Mouse (Mus musculus) kidney, postnatal 0 days (tissue): ENCODE measurements around the gene Cdk11b. TPM values are rescaled to one million over a fixed set of nuclear protein-coding genes. Genes with fewer than 3 reads are reported as not detected.

Source experiments
- ATAC-seq: fragments of 200-750 bp; cut with Nextera tagmentation; replicated peaks from 2 replicates; pipeline ENCODE4 v1.8.0; 2017; ENCODE audit warnings: low read depth, moderate number of reproducible peaks, moderate TSS enrichment, moderate library complexity; ENCODE audit not compliant: low FRiP score
- DNase-seq: peaks from one replicate; pipeline ENCODE4 v3.0.0-alpha.2; 2016; ENCODE audit warnings: low spot score
- H3K27ac ChIP-seq: fragments of 300-500 bp; sonication (generic); 2 replicates; pipeline ENCODE4 v1.5.1; 2014; ENCODE audit warnings: mild to moderate bottlenecking
- H3K27me3 ChIP-seq: fragments of 300-500 bp; sonication (generic); 2 replicates; pipeline ENCODE4 v1.6.1; 2014; ENCODE audit warnings: low read length, mixed read lengths; ENCODE audit not compliant: insufficient read depth
- H3K36me3 ChIP-seq: fragments of 300-500 bp; sonication (generic); 2 replicates; pipeline ENCODE4 v1.6.1; 2014; ENCODE audit warnings: low read length, mixed read lengths; ENCODE audit not compliant: insufficient read depth
- H3K4me1 ChIP-seq: fragments of 300-500 bp; sonication (generic); replicated peaks from 2 replicates; pipeline ENCODE4 v1.6.1; 2014; ENCODE audit warnings: antibody characterized with exemption, low read length, mixed read lengths; ENCODE audit not compliant: insufficient read depth
- H3K4me2 ChIP-seq: fragments of 300-500 bp; sonication (generic); 2 replicates; pipeline ENCODE4 v1.6.1; 2014; ENCODE audit warnings: mild to moderate bottlenecking, low read length, moderate library complexity, mixed read lengths
- H3K4me3 ChIP-seq: fragments of 300-500 bp; sonication (generic); replicated peaks from 2 replicates; pipeline ENCODE4 v1.5.1; 2014; ENCODE audit warnings: low read depth, low read length
- H3K9ac ChIP-seq: fragments of 300-500 bp; sonication (generic); 2 replicates; pipeline ENCODE4 v1.6.1; 2014; ENCODE audit warnings: low read depth, low read length
- H3K9me3 ChIP-seq: fragments of 300-500 bp; sonication (generic); replicated peaks from 2 replicates; pipeline ENCODE4 v1.6.1; 2016; ENCODE audit warnings: low read length, inconsistent platforms, mixed read lengths
- CTCF ChIP-seq: IDR thresholded peaks from 2 replicates; pipeline ENCODE4 v1.5.1; 2016; ENCODE audit warnings: antibody characterized with exemption, low read depth, mild to moderate bottlenecking, moderate library complexity
- WGBS: fragments of 180-500 bp; shearing (Covaris S2); extraction: QIAGEN DNeasy Blood & Tissue Kit; methylation state at CpG from one replicate; pipeline ENCODE4 v1.1.7; 2014; 5-methylcytosine and 5-hydroxymethylcytosine counted together
- polyA plus RNA-seq: library from polyadenylated mRNA; unstranded; fragments of >200 nt; fragmentation: Nextera tagmentation; extraction: Ambion mirVana; gene quantifications from 2 replicates; pipeline ENCODE4 v1.2.1, GENCODE M21; 2015

Gene Cdk11b
- polyA plus RNA-seq, 1 experiment from 2014 or later: 60.0 TPM

DNA sequence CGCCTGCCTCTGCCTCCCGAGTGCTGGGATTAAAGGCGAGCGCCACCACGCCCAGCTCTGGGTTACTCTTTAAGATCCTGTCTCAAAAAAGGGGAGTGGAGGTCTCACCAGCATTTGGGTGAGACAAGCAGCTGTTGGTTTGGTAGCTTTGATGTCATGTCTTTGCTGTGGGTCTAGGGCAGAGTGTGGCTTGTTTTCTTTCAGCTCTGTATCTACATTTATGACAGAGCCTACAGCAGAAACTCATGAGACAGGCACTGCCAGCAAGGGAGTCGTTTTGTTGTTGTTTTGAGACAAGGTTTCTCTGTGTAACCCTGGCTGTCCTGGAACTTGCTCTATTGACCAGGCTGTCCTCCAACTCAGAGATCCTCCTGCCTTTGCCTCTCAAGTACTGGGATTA, 20.9 kb upstream of the Cdk11b start:
- H3K9me3 ChIP-seq: no peaks in the 10 kb centered on the region
- no peak overlapping the region for H3K27ac ChIP-seq
- no peak for DNase-seq
- TF ChIP-seq CTCF: no peak
- no peaks in the 10 kb centered on the region for H3K36me3 ChIP-seq
- WGBS: 86% methylated on average over 6 of the region's 6 CpGs
- no peak overlapping the region for H3K4me3 ChIP-seq
- H3K27me3 ChIP-seq: no peaks in the 10 kb centered on the region
- no peaks in the 10 kb centered on the region for H3K4me1 ChIP-seq
- ATAC-seq: no peak
- H3K4me2 ChIP-seq: no peak overlapping the region
- no peak overlapping the region for H3K9ac ChIP-seq

GRCm38 (mm10) chr4:155605132-155605531, 19.5 kb upstream of the Cdk11b start:
- H3K4me2 ChIP-seq: no peak overlapping the region
- WGBS: 89% methylated on average over 4 of the region's 4 CpGs
- no peaks in the 10 kb centered on the region for H3K9me3 ChIP-seq
- H3K9ac ChIP-seq: no peak overlapping the region
- H3K4me1 ChIP-seq: no peaks in the 10 kb centered on the region
- no peak overlapping the region for H3K4me3 ChIP-seq
- ATAC-seq: no peak
- no peak for DNase-seq
- no peak overlapping the region for H3K27ac ChIP-seq
- peaks cover 4% of the 10 kb centered on the region; the same call in 1 of the 2 replicates for H3K36me3 ChIP-seq
- no peaks in the 10 kb centered on the region for H3K27me3 ChIP-seq
- no peak for TF ChIP-seq CTCF

- H3K9ac ChIP-seq: no peak overlapping the region
- peaks cover 15% of the 10 kb centered on the region; the same call in 1 of the 2 replicates for H3K36me3 ChIP-seq
- H3K27ac ChIP-seq: no peak overlapping the region
- no peak overlapping the region for H3K4me2 ChIP-seq
- no peaks in the 10 kb centered on the region for H3K4me1 ChIP-seq
- peak; percentile 67 for DNase-seq
- no peaks in the 10 kb centered on the region for H3K27me3 ChIP-seq
- 28% methylated on average over 2 of the region's 2 CpGs for WGBS
- H3K4me3 ChIP-seq: no peak overlapping the region
- no peak for TF ChIP-seq CTCF
- no peaks in the 10 kb centered on the region for H3K9me3 ChIP-seq
- peak; percentile 44; the same call in 1 of the 2 replicates for ATAC-seq
Measured at GRCm38 (mm10) chr4:155606825-155607224, 17.8 kb upstream of the Cdk11b start.

DNA sequence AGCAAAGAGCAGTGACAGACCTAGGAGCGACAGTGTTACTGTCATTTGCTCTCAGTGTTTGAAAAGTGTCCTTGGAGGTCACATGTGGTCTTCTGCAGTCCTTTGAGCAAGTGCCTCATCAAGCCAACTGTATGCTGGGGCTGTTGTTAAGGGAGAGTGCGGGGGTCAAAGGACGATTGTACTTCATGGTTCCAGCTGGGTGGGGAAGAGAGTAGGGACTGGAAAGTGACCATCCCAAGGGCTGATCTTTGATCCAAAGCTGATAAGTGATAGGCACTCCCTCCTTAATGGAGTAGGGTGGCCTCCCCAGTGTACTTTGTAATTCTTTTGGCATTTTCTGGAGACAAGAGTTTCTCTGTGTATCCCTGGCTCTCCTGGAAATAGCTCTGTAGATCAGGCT, 12.8 kb upstream of the Cdk11b start:
- H3K27me3 ChIP-seq: no peaks in the 10 kb centered on the region
- 94% methylated on average over 3 of the region's 3 CpGs for WGBS
- H3K4me2 ChIP-seq: no peak overlapping the region
- no peak for ATAC-seq
- H3K36me3 ChIP-seq: peaks cover 43% of the 10 kb centered on the region; the same call in 1 of the 2 replicates
- DNase-seq: no peak
- no peaks in the 10 kb centered on the region for H3K9me3 ChIP-seq
- no peak for TF ChIP-seq CTCF
- no peak overlapping the region for H3K27ac ChIP-seq
- H3K4me3 ChIP-seq: no peak overlapping the region
- no peak overlapping the region for H3K9ac ChIP-seq
- no peaks in the 10 kb centered on the region for H3K4me1 ChIP-seq

GRCm38 (mm10) chr4:155613264-155613663, 11.4 kb upstream of the Cdk11b start:
- DNase-seq (no peak), ATAC-seq (no peak)
- TF ChIP-seq CTCF: no peak
- Histone ChIP-seq H3K4me3 (no peak overlapping the region), H3K9me3 (no peaks in the 10 kb centered on the region), H3K27me3 (no peaks in the 10 kb centered on the region), H3K9ac (no peak overlapping the region), H3K4me1 (no peaks in the 10 kb centered on the region), H3K4me2 (no peak overlapping the region), H3K27ac (no peak overlapping the region), H3K36me3 (peaks cover 53% of the 10 kb centered on the region; the same call in 1 of the 2 replicates)
- 92% methylated on average over 3 of the region's 3 CpGs for WGBS

- Histone ChIP-seq H3K27ac (no peak overlapping the region), H3K9ac (no peak overlapping the region), H3K4me2 (no peak overlapping the region), H3K9me3 (no peaks in the 10 kb centered on the region), H3K4me3 (no peak overlapping the region), H3K36me3 (peaks cover 53% of the 10 kb centered on the region), H3K27me3 (no peaks in the 10 kb centered on the region), H3K4me1 (no peaks in the 10 kb centered on the region)
- ATAC-seq (0 out of 2 replicates have a peak, but pooled peaks have one; percentile 29), DNase-seq (no peak)
- 94% methylated on average over 5 of the region's 5 CpGs for WGBS
- no peak for TF ChIP-seq CTCF
Measured at GRCm38 (mm10) chr4:155618321-155618720, 6.3 kb upstream of the Cdk11b start.

GRCm38 (mm10) chr4:155630267-155630666, 5.6 kb downstream of the Cdk11b start:
- H3K4me1 ChIP-seq: 0 out of 2 replicates have a peak, but pooled peaks cover 2% of the 10 kb centered on the region
- WGBS: 84% methylated on average over 6 of the region's 6 CpGs
- H3K27me3 ChIP-seq: no peaks in the 10 kb centered on the region
- no peaks in the 10 kb centered on the region for H3K9me3 ChIP-seq
- H3K27ac ChIP-seq: no peak overlapping the region
- DNase-seq (no peak), ATAC-seq (no peak)
- H3K9ac ChIP-seq: no peak overlapping the region
- no peak overlapping the region for H3K4me2 ChIP-seq
- no peak overlapping the region for H3K4me3 ChIP-seq
- peaks cover 39% of the 10 kb centered on the region for H3K36me3 ChIP-seq
- TF ChIP-seq CTCF: no peak
